Mouse (Mus musculus) E14TG2a.4 (cell line): ENCODE data around the gene Spata5.

Source experiments
- CTCF ChIP-seq: conservative IDR thresholded peaks from 2 replicates; pipeline ENCODE4 v1.5.1; 2014; ENCODE audit warnings: low read length
- NANOG ChIP-seq: IDR thresholded peaks from 2 replicates; pipeline ENCODE4 v1.6.1; 2014; ENCODE audit warnings: borderline replicate concordance, low read length, mixed read lengths
- POU5F1 ChIP-seq: IDR thresholded peaks from 2 replicates; pipeline ENCODE4 v1.6.1; 2014; ENCODE audit warnings: low read length, borderline replicate concordance

- no peak for TF ChIP-seq CTCF
- no peak for TF ChIP-seq NANOG
- TF ChIP-seq POU5F1 = no peak
These were observed at the start of gene Spata5 for GRCm38 (mm10) chr3:37419458-37419991.
